Mouse (Mus musculus): ENCODE data around the gene Arhgdia.

DNA sequence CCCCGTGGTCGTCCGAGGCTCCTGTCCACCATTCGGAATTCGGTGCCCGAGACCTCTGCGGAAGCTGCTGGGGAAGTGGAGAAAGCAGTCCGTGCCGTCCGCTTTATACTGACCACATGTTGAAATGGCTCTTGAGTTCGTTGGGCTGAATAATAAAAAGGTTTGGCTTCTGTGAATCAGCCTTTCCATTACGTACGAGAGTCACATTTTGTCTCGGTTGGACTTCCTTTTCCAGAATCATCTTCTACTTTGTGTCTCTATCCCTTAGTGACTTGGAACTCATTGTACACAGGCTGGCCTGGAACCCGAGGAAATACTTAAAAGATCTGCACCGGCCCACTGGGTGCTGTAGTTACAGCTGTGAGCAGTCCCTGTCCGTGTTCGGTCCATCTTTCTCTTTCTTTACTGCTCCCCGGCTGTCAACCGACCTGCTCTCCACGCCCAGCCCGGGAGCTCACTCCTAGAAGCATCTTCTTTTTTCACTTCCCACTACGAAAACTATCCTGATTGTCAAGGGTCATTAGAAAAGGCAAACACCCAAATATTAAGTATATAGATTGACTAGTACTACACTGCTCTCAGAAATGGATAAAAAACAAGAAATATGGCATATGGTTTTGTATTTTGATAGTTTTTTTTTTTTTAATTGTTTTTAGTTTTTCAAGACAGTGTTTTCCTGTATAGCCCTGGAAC lies 7.7 kb downstream of the Arhgdia start:
- TF ChIP-seq EP300 (IDR thresholded peaks at IDR 0.05; ENCODE audit: low read depth) (no peak), CTCF (IDR thresholded peaks at IDR 0.05; ENCODE audit: low read depth) (no peak)

All from liver, embryonic 14.5 days (tissue).